In the genomic region with DNA sequence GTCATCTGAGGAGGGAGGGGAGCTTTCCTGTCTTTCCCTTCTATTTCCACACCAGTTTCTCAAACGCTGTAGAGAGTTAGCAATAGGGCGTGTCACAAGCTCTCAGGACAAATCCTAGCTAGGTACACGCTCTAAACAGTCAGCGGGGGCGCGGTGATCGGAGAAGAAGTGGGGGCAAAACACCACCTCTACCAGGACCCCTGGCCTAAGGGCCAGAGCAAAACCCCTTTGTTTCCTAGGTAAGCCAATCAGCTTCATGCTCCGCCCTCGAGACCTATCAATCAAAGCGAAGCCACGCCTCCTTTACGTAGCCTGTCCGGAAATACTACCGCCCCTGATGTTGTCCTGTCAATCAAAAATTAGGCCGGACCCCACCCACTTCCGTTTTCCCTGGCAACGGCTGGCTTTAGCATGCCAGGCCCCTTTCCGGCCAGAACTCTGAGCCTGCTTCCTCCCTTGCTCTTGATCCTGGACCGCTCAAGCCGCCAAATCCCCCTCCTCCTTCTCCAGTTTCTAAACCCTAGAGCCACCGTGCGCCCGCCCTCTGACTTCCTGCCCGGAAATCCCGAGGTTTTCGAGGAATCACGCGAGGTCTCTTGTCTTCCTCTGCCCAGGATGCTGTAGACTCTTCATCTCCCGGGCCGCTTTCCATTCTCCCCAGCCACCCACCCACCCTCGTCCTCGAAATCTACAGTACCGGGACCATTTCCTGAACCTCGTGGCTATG, we compare ENCODE assay signal across 8 mouse cellular contexts. TPM values are rescaled to one million over a fixed set of nuclear protein-coding genes. Genes with fewer than 3 reads are reported as not detected.
DNase-seq lines count a peak whose midpoint lies in the region; ATAC-seq and TF ChIP-seq lines count a peak whose summit lies in the region.

No protein-coding gene starts in this region.

- peaks cover 13% of the 10 kb centered on the region for H3K4me1 ChIP-seq in embryonic facial prominence, embryonic 14.5 days (ENCODE audit: control insufficient read depth, insufficient read depth, low read length)
- H3K4me1 ChIP-seq in limb, embryonic 14.5 days (ENCODE audit: control insufficient read depth, insufficient read depth, low read length), result peaks cover 16% of the 10 kb centered on the region
- H3K4me1 ChIP-seq in midbrain, postnatal 0 days (ENCODE audit: insufficient read depth, low read length), result peaks cover 12% of the 10 kb centered on the region; the same call in 1 of the 2 replicates

- TF ChIP-seq CTCF in midbrain, postnatal 0 days (IDR thresholded peaks at IDR 0.05), result no peak

- peaks cover 8% of the 10 kb centered on the region; the same call in 1 of the 2 replicates for H3K36me3 ChIP-seq in embryonic facial prominence, embryonic 14.5 days (ENCODE audit: control insufficient read depth, insufficient read depth, low read length)
- peaks cover 16% of the 10 kb centered on the region for H3K36me3 ChIP-seq in limb, embryonic 14.5 days (ENCODE audit: control insufficient read depth, insufficient read depth, low read length)
- H3K36me3 ChIP-seq in midbrain, postnatal 0 days (ENCODE audit: insufficient read depth, low read length), result peaks cover 16% of the 10 kb centered on the region

- peak overlapping the region; percentile 97 for H3K27ac ChIP-seq in embryonic facial prominence, embryonic 14.5 days (replicated peaks; ENCODE audit: low read depth, low read length)
- H3K27ac ChIP-seq in limb, embryonic 14.5 days (replicated peaks; ENCODE audit: low read depth, low read length), result peak overlapping the region; percentile 96
- peak overlapping the region; percentile 91 for H3K27ac ChIP-seq in midbrain, postnatal 0 days (ENCODE audit: low read depth, low read length)

- H3K27me3 ChIP-seq in embryonic facial prominence, embryonic 14.5 days (replicated peaks; ENCODE audit: control insufficient read depth, insufficient read depth, low read length), result no peaks in the 10 kb centered on the region
- H3K27me3 ChIP-seq in limb, embryonic 14.5 days (ENCODE audit: control insufficient read depth, insufficient read depth, low read length), result no peaks in the 10 kb centered on the region
- H3K27me3 ChIP-seq in midbrain, postnatal 0 days (ENCODE audit: insufficient read depth, low read length), result no peaks in the 10 kb centered on the region

- peak overlapping the region; percentile 61 for H3K4me3 ChIP-seq in embryonic facial prominence, embryonic 14.5 days (ENCODE audit: low read depth, low read length)
- peak overlapping the region; percentile 63 for H3K4me3 ChIP-seq in limb, embryonic 14.5 days (replicated peaks; ENCODE audit: low read length)
- peak overlapping the region; percentile 51 for H3K4me3 ChIP-seq in midbrain, postnatal 0 days (ENCODE audit: low read depth, low read length)

- TF ChIP-seq POLR2A in limb, embryonic 14.5 days (IDR thresholded peaks at IDR 0.05; ENCODE audit: borderline replicate concordance, extremely low read depth, insufficient read depth, insufficient read length), result peak; percentile 39; the same call in 1 of the 2 replicates

- ATAC-seq in embryonic facial prominence, embryonic 14.5 days (ENCODE audit: low read depth), result peak; percentile 93
- ATAC-seq in limb, embryonic 14.5 days (ENCODE audit: low FRiP score, low read depth), result peak; percentile 93
- ATAC-seq in midbrain, postnatal 0 days (ENCODE audit: low FRiP score), result peak; percentile 92

- DNase-seq in 3T3-L1 (ENCODE audit: low read depth, low spot score), result peak; percentile 100
- DNase-seq in adrenal gland, postnatal 4 days (ENCODE audit: low spot score in 2 of 2), result peak; percentile 42 to 79
- peak; percentile 99 for DNase-seq in embryonic facial prominence, embryonic 14.5 days (ENCODE audit: low spot score)
- DNase-seq in heart, adult 8-10 months (ENCODE audit: low spot score), result peak; percentile 95
- DNase-seq in kidney, adult 9 months, result peak; percentile 98
- DNase-seq in limb, embryonic 14.5 days (ENCODE audit: low spot score), result peak; percentile 100
- peak; percentile 100 for DNase-seq in midbrain, postnatal 0 days (ENCODE audit: low spot score)
- DNase-seq in spleen, postnatal 14 days (ENCODE audit: low spot score in 2 of 2), result peak; percentile 78 to 87

- peak overlapping the region; percentile 88 for H3K9ac ChIP-seq in embryonic facial prominence, embryonic 14.5 days (ENCODE audit: low read depth, low read length)
- H3K9ac ChIP-seq in limb, embryonic 14.5 days (ENCODE audit: low read depth, low read length, severe bottlenecking), result peak overlapping the region; percentile 83
- H3K9ac ChIP-seq in midbrain, postnatal 0 days (replicated peaks; ENCODE audit: low read length, poor library complexity, severe bottlenecking), result peak overlapping the region; percentile 75

- no peaks in the 10 kb centered on the region for H3K9me3 ChIP-seq in embryonic facial prominence, embryonic 14.5 days (ENCODE audit: control insufficient read depth, low read length)
- H3K9me3 ChIP-seq in limb, embryonic 14.5 days (ENCODE audit: control insufficient read depth, low read length), result no peaks in the 10 kb centered on the region
- no peaks in the 10 kb centered on the region for H3K9me3 ChIP-seq in midbrain, postnatal 0 days (ENCODE audit: low read length)

- H3K4me2 ChIP-seq in embryonic facial prominence, embryonic 14.5 days (ENCODE audit: low read depth, low read length), result peak overlapping the region; percentile 77
- peak overlapping the region; percentile 84 for H3K4me2 ChIP-seq in limb, embryonic 14.5 days (replicated peaks; ENCODE audit: low read depth, low read length, severe bottlenecking)
- peak overlapping the region; percentile 47 for H3K4me2 ChIP-seq in midbrain, postnatal 0 days (ENCODE audit: low read depth, low read length, poor library complexity, severe bottlenecking)

- WGBS in embryonic facial prominence, embryonic 14.5 days, result under 1% methylated on average over 34 of the region's 34 CpGs
- WGBS in limb, embryonic 14.5 days, result 0% methylated on average over 34 of the region's 34 CpGs
- WGBS in midbrain, postnatal 0 days, result under 1% methylated on average over 34 of the region's 34 CpGs

RNA-seq across cellular contexts. Expression of a gene that starts 11.0 kb away (rescaled TPM):
- total RNA-seq in adrenal gland, postnatal 4 days (2021), result 10 to 100 TPM; 70.9 to 72.4 TPM
- 28.1 and 31.1 TPM in 2 replicates for polyA plus RNA-seq in embryonic facial prominence, embryonic 14.5 days (2014; fragmentation: Nextera tagmentation; extraction: Ambion mirVana)
- total RNA-seq in heart, adult 8-10 months (2022), result 10 to 100 TPM in 3 of 4 experiments, 1 to 10 TPM in 1; 9.0 to 10.8 (median 10.3) TPM
- 44.9 and 48.0 TPM in 2 replicates for polyA plus RNA-seq in limb, embryonic 14.5 days (2012; rRNA removed)
- 30.5 and 32.5 TPM in 2 replicates for polyA plus RNA-seq in limb, embryonic 14.5 days (2014; fragmentation: Nextera tagmentation; extraction: Ambion mirVana)
- 72.2 and 85.8 TPM in 2 replicates for total RNA-seq in midbrain, postnatal 0 days (2014; rRNA removed)
- 101 and 102 TPM in 2 replicates for polyA plus RNA-seq in midbrain, postnatal 0 days (2015; fragmentation: Nextera tagmentation; extraction: Ambion mirVana)

RNA-seq across cellular contexts. Expression of a gene that starts 12.8 kb away (rescaled TPM):
- total RNA-seq in adrenal gland, postnatal 4 days (2021), result under 1 TPM; 0.25 to 0.34 TPM
- polyA plus RNA-seq in embryonic facial prominence, embryonic 14.5 days (2014; fragmentation: Nextera tagmentation; extraction: Ambion mirVana), result 0.32 and 0.67 TPM in 2 replicates
- total RNA-seq in heart, adult 8-10 months (2022), result under 1 TPM in 1 of 4 experiments, not detected in 3; 0.46 TPM
- polyA plus RNA-seq in limb, embryonic 14.5 days (2012; rRNA removed), result 0.85 and 0.99 TPM in 2 replicates
- 0.26 and 0.47 TPM in 2 replicates for polyA plus RNA-seq in limb, embryonic 14.5 days (2014; fragmentation: Nextera tagmentation; extraction: Ambion mirVana)
- 5.9 and 7.2 TPM in 2 replicates for total RNA-seq in midbrain, postnatal 0 days (2014; rRNA removed)
- 2.9 and 3.4 TPM in 2 replicates for polyA plus RNA-seq in midbrain, postnatal 0 days (2015; fragmentation: Nextera tagmentation; extraction: Ambion mirVana)

RNA-seq across cellular contexts. Expression of a gene that starts 16.8 kb away (rescaled TPM):
- 1 to 10 TPM; 7.5 TPM for total RNA-seq in adrenal gland, postnatal 4 days (2021)
- 51.5 and 64.9 TPM in 2 replicates for polyA plus RNA-seq in embryonic facial prominence, embryonic 14.5 days (2014; fragmentation: Nextera tagmentation; extraction: Ambion mirVana)
- total RNA-seq in heart, adult 8-10 months (2022), result 1 to 10 TPM; 2.5 to 5.5 (median 2.8) TPM
- polyA plus RNA-seq in limb, embryonic 14.5 days (2012; rRNA removed), result 20.5 and 22.9 TPM in 2 replicates
- polyA plus RNA-seq in limb, embryonic 14.5 days (2014; fragmentation: Nextera tagmentation; extraction: Ambion mirVana), result 31.1 and 33.1 TPM in 2 replicates
- total RNA-seq in midbrain, postnatal 0 days (2014; rRNA removed), result 0.94 and 2.2 TPM in 2 replicates
- polyA plus RNA-seq in midbrain, postnatal 0 days (2015; fragmentation: Nextera tagmentation; extraction: Ambion mirVana), result 2.2 and 2.3 TPM in 2 replicates

RNA-seq across cellular contexts. Expression of a gene that starts 44.1 kb away (rescaled TPM):
- total RNA-seq in adrenal gland, postnatal 4 days (2021), result 100 to 1,000 TPM; 107 to 119 TPM
- 51.2 and 56.1 TPM in 2 replicates for polyA plus RNA-seq in embryonic facial prominence, embryonic 14.5 days (2014; fragmentation: Nextera tagmentation; extraction: Ambion mirVana)
- 10 to 100 TPM; 53.9 to 70.5 (median 63.8) TPM for total RNA-seq in heart, adult 8-10 months (2022)
- 87.0 and 123 TPM in 2 replicates for polyA plus RNA-seq in limb, embryonic 14.5 days (2012; rRNA removed)
- polyA plus RNA-seq in limb, embryonic 14.5 days (2014; fragmentation: Nextera tagmentation; extraction: Ambion mirVana), result 64.7 and 75.6 TPM in 2 replicates
- 32.8 and 40.4 TPM in 2 replicates for total RNA-seq in midbrain, postnatal 0 days (2014; rRNA removed)
- polyA plus RNA-seq in midbrain, postnatal 0 days (2015; fragmentation: Nextera tagmentation; extraction: Ambion mirVana), result 12.9 TPM in 2 replicates

RNA-seq across cellular contexts. Expression of a gene that starts 52.0 kb away (rescaled TPM):
- total RNA-seq in adrenal gland, postnatal 4 days (2021), result 10 to 100 TPM; 49.9 to 51.2 TPM
- polyA plus RNA-seq in embryonic facial prominence, embryonic 14.5 days (2014; fragmentation: Nextera tagmentation; extraction: Ambion mirVana), result 47.4 and 49.2 TPM in 2 replicates
- 10 to 100 TPM; 43.9 to 59.9 (median 54.3) TPM for total RNA-seq in heart, adult 8-10 months (2022)
- polyA plus RNA-seq in limb, embryonic 14.5 days (2012; rRNA removed), result 67.6 and 78.9 TPM in 2 replicates
- 55.0 and 61.3 TPM in 2 replicates for polyA plus RNA-seq in limb, embryonic 14.5 days (2014; fragmentation: Nextera tagmentation; extraction: Ambion mirVana)
- total RNA-seq in midbrain, postnatal 0 days (2014; rRNA removed), result 55.7 and 87.6 TPM in 2 replicates
- polyA plus RNA-seq in midbrain, postnatal 0 days (2015; fragmentation: Nextera tagmentation; extraction: Ambion mirVana), result 98.8 and 105 TPM in 2 replicates

Comparison
In these comparisons a context has a peak if more than half of its experiments do, and no peak if none do; other contexts are left out.
1. Peak in every context shown above with its lines: DNase-seq, ATAC-seq, H3K4me3 ChIP-seq and H3K27ac ChIP-seq.